Comparison of ENCODE assay signal across 8 mouse cellular contexts in genomic region chr5:148360922-148361758, GRCm38 (mm10). TPM values are rescaled to one million over a fixed set of nuclear protein-coding genes. Genes with fewer than 3 reads are reported as not detected.
DNase-seq lines count a peak whose midpoint lies in the region; ATAC-seq lines count a peak whose summit lies in the region.

No protein-coding gene starts in this region.

- H3K9me3 ChIP-seq in intestine, embryonic 16.5 days (ENCODE audit: control insufficient read depth, low read length): no peaks in the 10 kb centered on the region

- 41% methylated on average over 16 of the region's 16 CpGs for WGBS in intestine, embryonic 16.5 days

- intact Hi-C loops in left cerebral cortex, postnatal 10 days (cut with DNase I): no loop called here

- peak overlapping the region; percentile 17; the same call in 1 of the 2 replicates for H3K4me3 ChIP-seq in intestine, embryonic 16.5 days (ENCODE audit: low read length)

- peak overlapping the region; percentile 41; the same call in 1 of the 2 replicates for H3K9ac ChIP-seq in intestine, embryonic 16.5 days (ENCODE audit: low read depth, low read length)

- peak overlapping the region; percentile 52 for H3K27ac ChIP-seq in intestine, embryonic 16.5 days (ENCODE audit: low read length)

- 0 out of 2 replicates have a peak, but pooled peaks cover 2% of the 10 kb centered on the region for H3K36me3 ChIP-seq in intestine, embryonic 16.5 days (ENCODE audit: control insufficient read depth, insufficient read depth, low read length)

- peak overlapping the region; percentile 49 for H3K4me2 ChIP-seq in intestine, embryonic 16.5 days (ENCODE audit: low read depth, low read length)

- DNase-seq in A20 (ENCODE audit: low read depth, low spot score): peak; percentile 71
- DNase-seq in adrenal gland, postnatal 10 days: peak; percentile 82
- peak; percentile 69 to 83 for DNase-seq in lung, adult 18-20 months
- DNase-seq in frontal cortex, adult 2 months (ENCODE audit: extremely low spot score in 1 of 2, low spot score in 1 of 2): no peak
- DNase-seq in left cerebral cortex, postnatal 10 days (ENCODE audit: extremely low spot score in 1 of 2, low spot score in 2 of 2): no peak
- DNase-seq in frontal cortex, postnatal 14 days (ENCODE audit: low spot score in 2 of 2): no peak

- ATAC-seq in intestine, embryonic 16.5 days: peak; percentile 95
- no peak for ATAC-seq in monocyte, adult 5-6 weeks (replicated peaks; ENCODE audit: insufficient number of reproducible peaks, low FRiP score, low TSS enrichment, poor library complexity, severe bottlenecking)

- H3K4me1 ChIP-seq in intestine, embryonic 16.5 days (ENCODE audit: control insufficient read depth, insufficient read depth, low read length): peaks cover 7% of the 10 kb centered on the region

- H3K27me3 ChIP-seq in intestine, embryonic 16.5 days (replicated peaks; ENCODE audit: control insufficient read depth, insufficient read depth, low read length): no peaks in the 10 kb centered on the region

RNA-seq across cellular contexts. Expression of gene Slc7a1, which starts 38.6 kb away (rescaled TPM):
- total RNA-seq in adrenal gland, postnatal 10 days (2021): 10 to 100 TPM; 53.0 to 60.6 TPM
- polyA plus RNA-seq in intestine, embryonic 16.5 days (2015; fragmentation: Nextera tagmentation; extraction: Ambion mirVana): 20.0 and 22.5 TPM in 2 replicates
- polyA plus RNA-seq in frontal cortex, adult 2 months (2012; rRNA removed): 10.3 and 11.4 TPM in 2 replicates
- total RNA-seq in left cerebral cortex, postnatal 10 days (2021): 10 to 100 TPM; 70.9 to 74.5 TPM
- total RNA-seq in monocyte, adult 5-6 weeks (2017): 18.7 to 39.0 TPM (median 26.6 TPM) in 3 replicates

Comparison
In these comparisons a context has a peak if more than half of its experiments do, and no peak if none do; other contexts are left out.
1. DNase-seq: peak in A20 (single experiment), adrenal gland, postnatal 10 days (single experiment) and lung, adult 18-20 months (2 of 2); none in frontal cortex, adult 2 months (0 of 2), left cerebral cortex, postnatal 10 days (0 of 2) and frontal cortex, postnatal 14 days (0 of 2).